Mouse (Mus musculus): ENCODE results near the gene Tas2r107. TPM values are rescaled to one million over a fixed set of nuclear protein-coding genes. Genes with fewer than 3 reads are reported as not detected.
"Not testable (repeated sequence)": the region's sequence is repeated elsewhere in the genome, so short reads cannot be mapped to it uniquely, and the experiment has no call there.

Gene Tas2r107
- not detected in 2 replicates for polyA plus RNA-seq (2015; fragmentation: Nextera tagmentation; extraction: Ambion mirVana)

- H3K27me3 ChIP-seq = no peaks in the 10 kb centered on the region
- DNase-seq (no peak), ATAC-seq (ENCODE audit: low read depth) (no peak)
- H3K9me3 ChIP-seq (replicated peaks) = 0 out of 2 replicates have a peak, but pooled peaks cover 3% of the 10 kb centered on the region
- H3K36me3 ChIP-seq = no peaks in the 10 kb centered on the region
- H3K4me1 ChIP-seq (replicated peaks) = no peaks in the 10 kb centered on the region
- H3K9ac ChIP-seq = no peak within 1 kb of the TSS
- no peak within 1 kb of the TSS for H3K27ac ChIP-seq
- no peak within 1 kb of the TSS for H3K4me3 ChIP-seq (replicated peaks)
- H3K4me2 ChIP-seq = no peak within 1 kb of the TSS
Observed at GRCm38 (mm10) chr6:131660049-131660448, at the start of gene Tas2r107. Gene Tas2r107 (minus strand): TSS chr6:131660149.

GRCm38 (mm10) chr6:131689963-131690362 lies 30.0 kb upstream of the Tas2r107 start, which contains the start of gene Tas2r114:
Gene Tas2r114 (minus strand): TSS chr6:131690063.
- Histone ChIP-seq H3K27me3 (no peaks in the 10 kb centered on the region), H3K9me3 (replicated peaks) (0 out of 2 replicates have a peak, but pooled peaks cover 2% of the 10 kb centered on the region), H3K36me3 (no peaks in the 10 kb centered on the region), H3K4me2 (no peak within 1 kb of the TSS), H3K4me3 (replicated peaks) (no peak within 1 kb of the TSS), H3K27ac (no peak within 1 kb of the TSS), H3K4me1 (replicated peaks) (no peaks in the 10 kb centered on the region), H3K9ac (no peak within 1 kb of the TSS)
- ATAC-seq (ENCODE audit: low read depth) = no peak
- no peak for DNase-seq

- Histone ChIP-seq H3K9ac (no peak within 1 kb of the TSS), H3K9me3 (replicated peaks) (no peaks in the 10 kb centered on the region), H3K36me3 (no peaks in the 10 kb centered on the region), H3K4me3 (replicated peaks) (no peak within 1 kb of the TSS), H3K27me3 (no peaks in the 10 kb centered on the region), H3K4me1 (replicated peaks) (no peaks in the 10 kb centered on the region), H3K27ac (no peak within 1 kb of the TSS), H3K4me2 (no peak within 1 kb of the TSS)
- DNase-seq = no peak
- 55% methylated on average over 1 of the region's 1 CpGs for WGBS (ENCODE audit: insufficient replicate concordance)
- ATAC-seq (ENCODE audit: low read depth) = no peak
Observed at GRCm38 (mm10) chr6:131687395-131687794, 27.4 kb upstream of the Tas2r107 start, which contains the start of gene Tas2r105. Gene Tas2r105 (minus strand): TSS chr6:131687495.

- no peaks in the 10 kb centered on the region for H3K27me3 ChIP-seq
- H3K27ac ChIP-seq = no peak within 1 kb of the TSS
- no peak within 1 kb of the TSS for H3K9ac ChIP-seq
- H3K4me2 ChIP-seq = no peak within 1 kb of the TSS
- H3K36me3 ChIP-seq = no peaks in the 10 kb centered on the region
- no peaks in the 10 kb centered on the region for H3K4me1 ChIP-seq (replicated peaks)
- no peak within 1 kb of the TSS for H3K4me3 ChIP-seq (replicated peaks)
- no peaks in the 10 kb centered on the region for H3K9me3 ChIP-seq (replicated peaks)
- ATAC-seq (ENCODE audit: low read depth) (no peak), DNase-seq (no peak)
- WGBS (ENCODE audit: insufficient replicate concordance) = 46% methylated on average over 1 of the region's 1 CpGs
Observed at GRCm38 (mm10) chr6:131685644-131686043, 25.7 kb upstream of the Tas2r107 start, which contains the start of gene Tas2r104. Gene Tas2r104 (minus strand): TSS chr6:131685744.

- Histone ChIP-seq H3K36me3 (no peaks in the 10 kb centered on the region), H3K9ac (no peak within 1 kb of the TSS), H3K4me1 (replicated peaks) (no peaks in the 10 kb centered on the region), H3K27ac (no peak within 1 kb of the TSS), H3K27me3 (no peaks in the 10 kb centered on the region), H3K4me2 (no peak within 1 kb of the TSS), H3K4me3 (replicated peaks) (no peak within 1 kb of the TSS), H3K9me3 (replicated peaks) (0 out of 2 replicates have a peak, but pooled peaks cover 4% of the 10 kb centered on the region)
- ATAC-seq (ENCODE audit: low read depth) (no peak), DNase-seq (no peak)
- 54% methylated on average over 3 of the region's 3 CpGs for whole genome bisulfite sequencing (ENCODE audit: insufficient replicate concordance)
Observed at GRCm38 (mm10) chr6:131678786-131679185, 18.8 kb upstream of the Tas2r107 start, which contains the start of gene Tas2r106. Gene Tas2r106 (minus strand): TSS chr6:131678886.

DNA sequence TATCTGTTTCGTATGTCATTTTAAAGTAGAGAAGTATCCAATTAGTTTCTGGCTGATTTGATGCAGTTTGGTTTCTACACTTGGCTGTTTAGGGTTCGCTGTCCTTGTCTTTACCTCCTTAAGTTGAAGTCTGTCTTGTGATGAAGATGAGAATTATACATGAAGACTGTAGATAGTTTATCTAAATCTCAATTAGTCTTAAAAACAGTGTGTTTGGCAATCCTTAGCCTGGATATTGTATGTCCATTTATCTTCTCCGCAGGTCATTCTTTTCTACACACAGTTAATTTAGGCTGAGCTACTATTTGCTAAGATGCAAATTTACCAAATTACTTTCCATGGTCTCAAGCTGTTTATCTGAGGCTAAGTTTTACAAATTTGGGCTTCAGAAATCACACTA lies 29.1 kb downstream of the Tas2r107 start, which contains the start of gene Tas2r130:
TSS of gene Tas2r130 (minus strand) at position 101 of the 400 bp plus-strand sequence.
- WGBS (ENCODE audit: insufficient replicate concordance) = 46% methylated on average over 3 of the region's 3 CpGs
- no peak within 1 kb of the TSS for H3K4me3 ChIP-seq (replicated peaks)
- H3K9ac ChIP-seq = no peak within 1 kb of the TSS
- H3K4me2 ChIP-seq = no peak within 1 kb of the TSS
- no peaks in the 10 kb centered on the region for H3K36me3 ChIP-seq
- no peaks in the 10 kb centered on the region for H3K27me3 ChIP-seq
- ATAC-seq (ENCODE audit: low read depth) = no peak
- no peak within 1 kb of the TSS for H3K27ac ChIP-seq
- H3K4me1 ChIP-seq (replicated peaks) = no peaks in the 10 kb centered on the region
- no peak for DNase-seq
- 0 out of 2 replicates have a peak, but pooled peaks cover 2% of the 10 kb centered on the region for H3K9me3 ChIP-seq (replicated peaks)

- not testable (repeated sequence) for H3K4me2 ChIP-seq; H3K27me3 ChIP-seq; DNase-seq; H3K4me1 ChIP-seq (replicated peaks); H3K36me3 ChIP-seq; H3K4me3 ChIP-seq (replicated peaks); H3K9me3 ChIP-seq (replicated peaks); ATAC-seq (ENCODE audit: low read depth); H3K27ac ChIP-seq; H3K9ac ChIP-seq
- WGBS (ENCODE audit: insufficient replicate concordance) = 71% methylated on average over 1 of the region's 1 CpGs
Observed at GRCm38 (mm10) chr6:131609956-131610355, 50.0 kb downstream of the Tas2r107 start.

Other genes with a start within 250 kb of the Tas2r107 start
- not detected in 2 replicates for gene 5430401F13Rik, start 173.7 kb downstream of the Tas2r107 start, polyA plus RNA-seq (2015; fragmentation: Nextera tagmentation; extraction: Ambion mirVana)
- gene Gm6619, start 173.7 kb downstream of the Tas2r107 start, polyA plus RNA-seq (2015; fragmentation: Nextera tagmentation; extraction: Ambion mirVana) = not detected in 2 replicates
- gene Tas2r130, start 29.2 kb downstream of the Tas2r107 start, polyA plus RNA-seq (2015; fragmentation: Nextera tagmentation; extraction: Ambion mirVana) = not detected in 2 replicates
- gene Tas2r106, start 18.7 kb upstream of the Tas2r107 start, polyA plus RNA-seq (2015; fragmentation: Nextera tagmentation; extraction: Ambion mirVana) = not detected in 2 replicates
- not detected in 2 replicates for gene Tas2r104, start 25.6 kb upstream of the Tas2r107 start, polyA plus RNA-seq (2015; fragmentation: Nextera tagmentation; extraction: Ambion mirVana)
- not detected in 2 replicates for gene Tas2r105, start 27.3 kb upstream of the Tas2r107 start, polyA plus RNA-seq (2015; fragmentation: Nextera tagmentation; extraction: Ambion mirVana)
- gene Tas2r114, start 29.9 kb upstream of the Tas2r107 start, polyA plus RNA-seq (2015; fragmentation: Nextera tagmentation; extraction: Ambion mirVana) = not detected in 2 replicates